Mouse (Mus musculus): ENCODE results near the gene Tyrobp. TPM values are rescaled to one million over a fixed set of nuclear protein-coding genes. Genes with fewer than 3 reads are reported as not detected.

Tyrobp gene
- 0.91 and 1.6 TPM in 2 replicates for polyA plus RNA-seq (2012)

GRCm38 (mm10) chr7:30413596-30413995, at the start of gene Tyrobp:
Gene Tyrobp (plus strand): TSS chr7:30413760.
- TF ChIP-seq TAL1 (IDR thresholded peaks at IDR 0.05; ENCODE audit: low read length) (no peak), GATA1 (IDR thresholded peaks at IDR 0.05; ENCODE audit: low read length) (no peak)
- no peaks in the 10 kb centered on the region for H3K9me3 ChIP-seq (ENCODE audit: control insufficient read depth, low read length)
- H3K4me3 ChIP-seq (replicated peaks): no peak within 1 kb of the TSS
- no peaks in the 10 kb centered on the region for H3K27me3 ChIP-seq (ENCODE audit: control insufficient read depth)
- H3K4me1 ChIP-seq (ENCODE audit: control insufficient read depth): no peaks in the 10 kb centered on the region
- no peaks in the 10 kb centered on the region for H3K36me3 ChIP-seq (ENCODE audit: control insufficient read depth)

GRCm38 (mm10) chr7:30367466-30367865, 46.1 kb upstream of the Tyrobp start:
- H3K9me3 ChIP-seq (ENCODE audit: control insufficient read depth, low read length): no peaks in the 10 kb centered on the region
- no peak for TF ChIP-seq GATA1 (IDR thresholded peaks at IDR 0.05; ENCODE audit: low read length)
- TF ChIP-seq TAL1 (IDR thresholded peaks at IDR 0.05; ENCODE audit: low read length): no peak
- peaks cover 19% of the 10 kb centered on the region for H3K27me3 ChIP-seq (ENCODE audit: control insufficient read depth)
- no peaks in the 10 kb centered on the region for H3K4me1 ChIP-seq (ENCODE audit: control insufficient read depth)
- H3K36me3 ChIP-seq (ENCODE audit: control insufficient read depth): no peaks in the 10 kb centered on the region
- no peak overlapping the region for H3K4me3 ChIP-seq (replicated peaks)

GRCm38 (mm10) chr7:30373501-30373962, 40.0 kb upstream of the Tyrobp start:
- H3K4me3 ChIP-seq (replicated peaks): peak overlapping the region; percentile 62
- no peaks in the 10 kb centered on the region for H3K9me3 ChIP-seq (ENCODE audit: control insufficient read depth, low read length)
- H3K36me3 ChIP-seq (ENCODE audit: control insufficient read depth): no peaks in the 10 kb centered on the region
- no peaks in the 10 kb centered on the region for H3K27me3 ChIP-seq (ENCODE audit: control insufficient read depth)
- TF ChIP-seq TAL1 (IDR thresholded peaks at IDR 0.05; ENCODE audit: low read length) (no peak), GATA1 (IDR thresholded peaks at IDR 0.05; ENCODE audit: low read length) (peak; percentile 65)
- peaks cover 7% of the 10 kb centered on the region for H3K4me1 ChIP-seq (ENCODE audit: control insufficient read depth)

DNA sequence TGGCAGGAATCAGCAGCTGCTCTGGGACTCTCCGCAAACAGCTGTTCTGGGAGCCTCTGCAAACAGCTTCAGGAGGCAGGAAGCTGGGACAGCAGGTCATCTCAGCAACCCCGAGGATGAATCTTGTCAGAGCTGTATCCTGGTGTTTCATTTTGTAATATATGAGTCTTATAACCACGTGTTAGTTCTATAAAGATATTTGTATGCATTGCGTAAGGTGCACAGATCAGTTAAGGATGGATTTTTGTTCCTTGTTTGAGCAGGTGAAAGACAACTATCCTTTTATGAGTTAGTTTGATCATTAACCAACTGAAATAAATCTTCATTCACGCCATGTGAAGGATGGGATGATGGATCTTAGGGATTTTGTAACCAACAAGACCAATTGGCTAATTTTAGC, 33.5 kb upstream of the Tyrobp start:
- no peaks in the 10 kb centered on the region for H3K27me3 ChIP-seq (ENCODE audit: control insufficient read depth)
- no peaks in the 10 kb centered on the region for H3K36me3 ChIP-seq (ENCODE audit: control insufficient read depth)
- no peaks in the 10 kb centered on the region for H3K9me3 ChIP-seq (ENCODE audit: control insufficient read depth, low read length)
- H3K4me1 ChIP-seq (ENCODE audit: control insufficient read depth): no peaks in the 10 kb centered on the region
- TF ChIP-seq TAL1 (IDR thresholded peaks at IDR 0.05; ENCODE audit: low read length) (no peak), GATA1 (IDR thresholded peaks at IDR 0.05; ENCODE audit: low read length) (no peak)
- no peak overlapping the region for H3K4me3 ChIP-seq (replicated peaks)

- H3K27me3 ChIP-seq (ENCODE audit: control insufficient read depth): no peaks in the 10 kb centered on the region
- H3K4me1 ChIP-seq (ENCODE audit: control insufficient read depth): no peaks in the 10 kb centered on the region
- H3K9me3 ChIP-seq (ENCODE audit: control insufficient read depth, low read length): no peaks in the 10 kb centered on the region
- TF ChIP-seq GATA1 (IDR thresholded peaks at IDR 0.05; ENCODE audit: low read length) (no peak), TAL1 (IDR thresholded peaks at IDR 0.05; ENCODE audit: low read length) (no peak)
- H3K4me3 ChIP-seq (replicated peaks): no peak overlapping the region
- H3K36me3 ChIP-seq (ENCODE audit: control insufficient read depth): no peaks in the 10 kb centered on the region
Observed at GRCm38 (mm10) chr7:30384106-30384505, 29.5 kb upstream of the Tyrobp start.

GRCm38 (mm10) chr7:30392746-30393520, 20.6 kb upstream of the Tyrobp start:
- Histone ChIP-seq H3K4me3 (replicated peaks) (no peak overlapping the region), H3K9me3 (ENCODE audit: control insufficient read depth, low read length) (no peaks in the 10 kb centered on the region), H3K36me3 (ENCODE audit: control insufficient read depth) (no peaks in the 10 kb centered on the region), H3K27me3 (ENCODE audit: control insufficient read depth) (no peaks in the 10 kb centered on the region), H3K4me1 (ENCODE audit: control insufficient read depth) (no peaks in the 10 kb centered on the region)
- TF ChIP-seq TAL1 (IDR thresholded peaks at IDR 0.05; ENCODE audit: low read length) (no peak), GATA1 (IDR thresholded peaks at IDR 0.05; ENCODE audit: low read length) (no peak)

- Histone ChIP-seq H3K36me3 (ENCODE audit: control insufficient read depth) (no peaks in the 10 kb centered on the region), H3K9me3 (ENCODE audit: control insufficient read depth, low read length) (no peaks in the 10 kb centered on the region), H3K4me3 (replicated peaks) (no peak overlapping the region), H3K27me3 (ENCODE audit: control insufficient read depth) (no peaks in the 10 kb centered on the region), H3K4me1 (ENCODE audit: control insufficient read depth) (no peaks in the 10 kb centered on the region)
- TF ChIP-seq GATA1 (IDR thresholded peaks at IDR 0.05; ENCODE audit: low read length) (no peak), TAL1 (IDR thresholded peaks at IDR 0.05; ENCODE audit: low read length) (no peak)
Observed at GRCm38 (mm10) chr7:30393631-30394030, 19.9 kb upstream of the Tyrobp start.

DNA sequence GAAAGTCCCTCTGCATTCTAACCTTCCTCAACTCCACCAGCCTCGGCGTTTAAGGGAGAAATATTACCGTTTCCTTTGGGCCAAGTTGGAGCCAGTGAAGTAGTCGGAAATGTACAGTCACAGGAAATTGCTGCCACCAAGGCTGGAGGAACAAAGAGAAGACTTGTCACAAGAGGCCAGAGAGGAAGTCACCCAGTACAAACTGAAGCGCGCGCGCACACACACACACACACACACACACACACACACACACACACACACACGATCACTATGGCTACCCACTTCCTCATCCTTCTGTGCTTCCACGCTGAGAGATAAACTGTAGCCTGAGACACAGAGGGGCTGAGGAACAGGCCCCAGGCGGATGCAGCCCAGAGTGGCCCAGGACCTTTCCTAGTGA, 19.2 kb upstream of the Tyrobp start:
- H3K4me3 ChIP-seq (replicated peaks): no peak overlapping the region
- no peaks in the 10 kb centered on the region for H3K27me3 ChIP-seq (ENCODE audit: control insufficient read depth)
- no peaks in the 10 kb centered on the region for H3K4me1 ChIP-seq (ENCODE audit: control insufficient read depth)
- no peaks in the 10 kb centered on the region for H3K36me3 ChIP-seq (ENCODE audit: control insufficient read depth)
- no peaks in the 10 kb centered on the region for H3K9me3 ChIP-seq (ENCODE audit: control insufficient read depth, low read length)
- TF ChIP-seq TAL1 (IDR thresholded peaks at IDR 0.05; ENCODE audit: low read length) (no peak), GATA1 (IDR thresholded peaks at IDR 0.05; ENCODE audit: low read length) (no peak)

DNA sequence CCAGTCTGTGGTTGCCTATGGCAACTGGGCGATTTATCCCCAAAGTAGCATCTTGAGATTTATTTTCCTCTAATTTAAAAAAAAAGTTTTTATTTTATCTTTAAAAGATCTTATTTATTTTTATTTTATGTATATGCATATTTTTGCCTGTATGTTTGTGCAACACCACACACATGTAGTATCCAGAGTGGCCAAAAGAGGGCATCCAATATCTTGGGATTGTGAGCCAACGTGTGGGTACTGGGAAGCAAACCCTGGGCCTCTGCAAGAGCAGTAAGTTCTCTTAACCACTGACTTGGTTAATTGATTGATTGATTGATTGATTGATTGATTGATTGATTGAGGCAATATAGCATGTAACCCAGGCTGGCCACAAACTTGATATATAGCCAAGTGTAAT, 18.7 kb upstream of the Tyrobp start:
- Histone ChIP-seq H3K27me3 (ENCODE audit: control insufficient read depth) (no peaks in the 10 kb centered on the region), H3K9me3 (ENCODE audit: control insufficient read depth, low read length) (no peaks in the 10 kb centered on the region), H3K4me3 (replicated peaks) (no peak overlapping the region), H3K4me1 (ENCODE audit: control insufficient read depth) (no peaks in the 10 kb centered on the region), H3K36me3 (ENCODE audit: control insufficient read depth) (no peaks in the 10 kb centered on the region)
- no peak for TF ChIP-seq TAL1 (IDR thresholded peaks at IDR 0.05; ENCODE audit: low read length)
- no peak for TF ChIP-seq GATA1 (IDR thresholded peaks at IDR 0.05; ENCODE audit: low read length)

Measured in erythroblast, embryonic 14.5 days (primary cell).